Mouse (Mus musculus) kidney, embryonic 16.5 days (tissue): ENCODE measurements around the gene Top2a. TPM values are rescaled to one million over a fixed set of nuclear protein-coding genes. Genes with fewer than 3 reads are reported as not detected.
A peak's percentile ranks its signal among the peaks of the same experiment; 100 is the strongest.

Experiments
- ATAC-seq: fragments of 200-750 bp; cut with Nextera tagmentation; 2 replicates; pipeline ENCODE4 v1.8.0; 2017; ENCODE audit warnings: moderate TSS enrichment; ENCODE audit not compliant: low FRiP score, low TSS enrichment
- H3K27ac ChIP-seq: fragments of 300-500 bp; sonication (generic); 2 replicates; pipeline ENCODE4 v1.5.1; 2014; ENCODE audit warnings: low read length
- H3K27me3 ChIP-seq: fragments of 300-500 bp; sonication (generic); 2 replicates; pipeline ENCODE4 v1.6.1; 2014; ENCODE audit warnings: low read length, control low read depth, mixed read lengths; ENCODE audit not compliant: insufficient read depth
- H3K36me3 ChIP-seq: fragments of 300-500 bp; sonication (generic); 2 replicates; pipeline ENCODE4 v1.6.1; 2014; ENCODE audit warnings: low read length, control low read depth, mixed read lengths; ENCODE audit not compliant: insufficient read depth
- H3K4me1 ChIP-seq: fragments of 300-500 bp; sonication (generic); 2 replicates; pipeline ENCODE4 v1.6.1; 2014; ENCODE audit warnings: low read length, control low read depth, mixed read lengths; ENCODE audit not compliant: insufficient read depth
- H3K4me2 ChIP-seq: fragments of 300-500 bp; sonication (generic); replicated peaks from 2 replicates; pipeline ENCODE4 v1.6.1; 2014; ENCODE audit warnings: low read depth, low read length
- H3K4me3 ChIP-seq: fragments of 300-500 bp; sonication (generic); 2 replicates; pipeline ENCODE4 v1.5.1; 2014; ENCODE audit warnings: mild to moderate bottlenecking, low read length
- H3K9ac ChIP-seq: fragments of 300-500 bp; sonication (generic); replicated peaks from 2 replicates; pipeline ENCODE4 v1.6.1; 2014; ENCODE audit warnings: low read length
- H3K9me3 ChIP-seq: fragments of 300-500 bp; sonication (generic); 2 replicates; pipeline ENCODE4 v1.6.1; 2016; ENCODE audit warnings: low read length, control low read depth
- WGBS: fragments of 180-500 bp; shearing (Covaris S2); extraction: QIAGEN DNeasy Blood & Tissue Kit; methylation state at CpG from one replicate; pipeline ENCODE4 v1.1.7; 2014; 5-methylcytosine and 5-hydroxymethylcytosine counted together
- polyA plus RNA-seq: library from polyadenylated mRNA; unstranded; fragments of >200 nt; fragmentation: Nextera tagmentation; extraction: Ambion mirVana; gene quantifications from 2 replicates; pipeline ENCODE4 v1.2.1, GENCODE M21; 2015

Top2a gene
- polyA plus RNA-seq, 1 experiment from 2014 or later = 213 TPM

- Histone ChIP-seq H3K9ac (no peak overlapping the region), H3K9me3 (peaks cover 6% of the 10 kb centered on the region), H3K27me3 (no peaks in the 10 kb centered on the region), H3K4me3 (no peak overlapping the region), H3K27ac (no peak overlapping the region), H3K4me2 (no peak overlapping the region), H3K36me3 (no peaks in the 10 kb centered on the region), H3K4me1 (peaks cover 11% of the 10 kb centered on the region)
- 71% methylated on average over 3 of the region's 3 CpGs for WGBS
- ATAC-seq = no peak
These were observed 36.4 kb upstream of the Top2a start for GRCm38 (mm10) chr11:99060435-99060834.

GRCm38 (mm10) chr11:99055571-99056452 lies 31.8 kb upstream of the Top2a start:
- H3K27ac ChIP-seq = peak overlapping the region; percentile 82
- no peak overlapping the region for H3K4me3 ChIP-seq
- H3K4me1 ChIP-seq = peaks cover 19% of the 10 kb centered on the region
- WGBS = 12% methylated on average over 8 of the region's 8 CpGs
- peaks cover 6% of the 10 kb centered on the region for H3K9me3 ChIP-seq
- H3K27me3 ChIP-seq = no peaks in the 10 kb centered on the region
- ATAC-seq = peak; percentile 76
- H3K9ac ChIP-seq = no peak overlapping the region
- peaks cover 20% of the 10 kb centered on the region for H3K36me3 ChIP-seq
- no peak overlapping the region for H3K4me2 ChIP-seq

GRCm38 (mm10) chr11:99055143-99055542 lies 31.2 kb upstream of the Top2a start:
- no peak for ATAC-seq
- 35% methylated on average over 4 of the region's 4 CpGs for WGBS
- peaks cover 6% of the 10 kb centered on the region for H3K9me3 ChIP-seq
- peaks cover 26% of the 10 kb centered on the region for H3K36me3 ChIP-seq
- H3K9ac ChIP-seq = no peak overlapping the region
- peaks cover 19% of the 10 kb centered on the region for H3K4me1 ChIP-seq
- H3K4me2 ChIP-seq = no peak overlapping the region
- peak overlapping the region; percentile 82 for H3K27ac ChIP-seq
- H3K4me3 ChIP-seq = no peak overlapping the region
- no peaks in the 10 kb centered on the region for H3K27me3 ChIP-seq

- 38% methylated on average over 2 of the region's 2 CpGs for WGBS
- Histone ChIP-seq H3K27me3 (no peaks in the 10 kb centered on the region), H3K9ac (no peak overlapping the region), H3K9me3 (no peaks in the 10 kb centered on the region), H3K4me2 (0 out of 2 replicates have a peak overlapping the region, but pooled peaks have one; percentile 7), H3K4me3 (no peak overlapping the region), H3K27ac (peak overlapping the region; percentile 31; the same call in 1 of the 2 replicates), H3K36me3 (peaks cover 46% of the 10 kb centered on the region), H3K4me1 (peaks cover 48% of the 10 kb centered on the region)
- ATAC-seq = no peak
These were observed 23.7 kb upstream of the Top2a start for GRCm38 (mm10) chr11:99047643-99048042.

- no peak overlapping the region for H3K9ac ChIP-seq
- H3K4me2 ChIP-seq = 0 out of 2 replicates have a peak overlapping the region, but pooled peaks have one; percentile 7
- H3K9me3 ChIP-seq = no peaks in the 10 kb centered on the region
- peaks cover 52% of the 10 kb centered on the region for H3K4me1 ChIP-seq
- peaks cover 41% of the 10 kb centered on the region for H3K36me3 ChIP-seq
- H3K27me3 ChIP-seq = no peaks in the 10 kb centered on the region
- 34% methylated on average over 5 of the region's 5 CpGs for WGBS
- no peak for ATAC-seq
- peak overlapping the region; percentile 31; the same call in 1 of the 2 replicates for H3K27ac ChIP-seq
- no peak overlapping the region for H3K4me3 ChIP-seq
These were observed 23.1 kb upstream of the Top2a start for GRCm38 (mm10) chr11:99047120-99047519.

DNA sequence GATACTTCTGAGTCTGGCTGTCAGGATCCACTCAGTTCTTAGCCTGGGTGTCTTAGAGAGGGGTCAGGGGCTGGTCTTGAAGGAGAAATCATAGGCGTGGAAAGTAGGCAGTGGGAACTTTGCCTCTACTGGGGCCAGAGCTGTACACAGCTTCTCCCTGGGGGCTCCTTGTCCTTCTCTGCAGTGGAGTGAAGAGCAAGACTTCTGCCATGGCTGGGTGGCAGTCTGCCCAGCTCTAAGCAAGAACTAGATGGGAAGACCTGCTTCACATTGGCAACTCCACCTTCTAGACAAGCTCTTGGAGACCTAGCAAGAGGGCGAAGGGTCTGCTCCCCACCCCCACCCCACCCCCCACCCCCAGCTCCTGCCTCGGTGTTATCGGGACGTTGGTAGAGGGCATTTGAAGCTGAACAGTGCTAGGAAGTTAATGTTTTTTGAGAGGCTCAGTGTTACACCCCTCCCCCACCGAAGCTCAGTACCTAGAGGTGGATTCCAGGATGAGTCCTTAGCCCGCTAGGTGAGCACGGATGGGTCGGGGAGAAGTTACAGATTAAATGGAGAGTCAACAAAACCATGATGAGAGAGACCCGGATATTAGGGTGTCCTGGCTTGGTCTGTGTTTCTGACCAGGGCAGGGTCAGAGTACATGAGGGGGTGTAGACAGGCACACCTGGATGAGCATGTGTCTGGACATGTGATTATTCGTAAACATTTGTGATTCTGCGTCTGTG lies 21.3 kb upstream of the Top2a start:
- 0 out of 2 replicates have a peak, but pooled peaks have one; percentile 20 for ATAC-seq
- H3K4me3 ChIP-seq = no peak overlapping the region
- peaks cover 55% of the 10 kb centered on the region for H3K4me1 ChIP-seq
- no peaks in the 10 kb centered on the region for H3K27me3 ChIP-seq
- H3K36me3 ChIP-seq = peaks cover 24% of the 10 kb centered on the region
- peak overlapping the region; percentile 78 for H3K27ac ChIP-seq
- 58% methylated on average over 12 of the region's 12 CpGs for WGBS
- H3K9ac ChIP-seq = peak overlapping the region; percentile 20; the same call in 1 of the 2 replicates
- H3K4me2 ChIP-seq = peak overlapping the region; percentile 29
- H3K9me3 ChIP-seq = no peaks in the 10 kb centered on the region

GRCm38 (mm10) chr11:99044306-99044705 lies 20.3 kb upstream of the Top2a start:
- Histone ChIP-seq H3K27me3 (no peaks in the 10 kb centered on the region), H3K9me3 (no peaks in the 10 kb centered on the region), H3K4me2 (peak overlapping the region; percentile 29), H3K4me3 (0 out of 2 replicates have a peak overlapping the region, but pooled peaks have one; percentile 25), H3K27ac (peak overlapping the region; percentile 78), H3K36me3 (peaks cover 14% of the 10 kb centered on the region), H3K4me1 (peaks cover 56% of the 10 kb centered on the region), H3K9ac (peak overlapping the region; percentile 9)
- WGBS = 30% methylated on average over 5 of the region's 5 CpGs
- no peak for ATAC-seq

GRCm38 (mm10) chr11:99043632-99044031 lies 19.6 kb upstream of the Top2a start:
- WGBS = 62% methylated on average over 6 of the region's 6 CpGs
- peaks cover 7% of the 10 kb centered on the region; the same call in 1 of the 2 replicates for H3K36me3 ChIP-seq
- peak overlapping the region; percentile 65 for H3K27ac ChIP-seq
- no peak overlapping the region for H3K9ac ChIP-seq
- H3K9me3 ChIP-seq = no peaks in the 10 kb centered on the region
- peak overlapping the region; percentile 25 for H3K4me3 ChIP-seq
- ATAC-seq = no peak
- H3K27me3 ChIP-seq = no peaks in the 10 kb centered on the region
- peaks cover 56% of the 10 kb centered on the region for H3K4me1 ChIP-seq
- H3K4me2 ChIP-seq = peak overlapping the region; percentile 29

GRCm38 (mm10) chr11:99042834-99043431 lies 18.9 kb upstream of the Top2a start:
- no peaks in the 10 kb centered on the region for H3K27me3 ChIP-seq
- H3K27ac ChIP-seq = peak overlapping the region; percentile 95
- no peak for ATAC-seq
- H3K4me2 ChIP-seq = peak overlapping the region; percentile 89
- 23% methylated on average over 12 of the region's 12 CpGs for WGBS
- H3K9ac ChIP-seq = peak overlapping the region; percentile 95
- H3K4me1 ChIP-seq = peaks cover 56% of the 10 kb centered on the region
- peak overlapping the region; percentile 75 for H3K4me3 ChIP-seq
- H3K9me3 ChIP-seq = no peaks in the 10 kb centered on the region
- H3K36me3 ChIP-seq = peaks cover under 1% of the 10 kb centered on the region; the same call in 1 of the 2 replicates
